Mouse (Mus musculus) E14TG2a.4 (cell line): ENCODE data around the gene Anapc16.

Experiments
- CTCF ChIP-seq: conservative IDR thresholded peaks from 2 replicates; pipeline ENCODE4 v1.5.1; 2014; ENCODE audit warnings: low read length
- POU5F1 ChIP-seq: IDR thresholded peaks from 2 replicates; pipeline ENCODE4 v1.6.1; 2014; ENCODE audit warnings: low read length, borderline replicate concordance

- TF ChIP-seq CTCF (no peak), POU5F1 (no peak)
These were observed 23.8 kb downstream of the Anapc16 start for GRCm38 (mm10) chr10:59978873-59979743.
